Mouse (Mus musculus): Measurements from ENCODE around the gene Spc25. TPM values are rescaled to one million over a fixed set of nuclear protein-coding genes. Genes with fewer than 3 reads are reported as not detected.
A peak's percentile ranks its signal among the peaks of the same experiment; 100 is the strongest.

Gene Spc25
- total and polyA plus RNA-seq, 2 experiments from 2014 or later = 21.2 to 47.8 TPM

DNA sequence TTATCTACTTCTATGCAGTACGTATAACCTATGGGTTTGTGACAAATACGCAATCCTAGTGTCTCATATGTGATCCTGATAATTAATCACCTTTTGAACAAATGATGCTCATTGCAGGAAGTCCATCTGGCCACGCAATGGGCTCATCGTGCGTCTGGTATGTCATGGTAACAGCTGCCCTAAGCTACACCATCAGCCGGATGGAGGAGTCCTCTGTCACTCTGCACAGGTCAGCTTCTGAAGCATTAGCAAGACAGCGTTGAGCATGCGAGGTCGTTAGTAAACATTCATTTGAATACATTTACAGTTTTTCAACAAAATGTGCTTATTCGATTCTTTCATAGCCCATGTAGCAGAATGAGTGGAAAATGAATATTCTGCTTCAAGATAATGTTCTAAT, 16.8 kb upstream of the Spc25 start:
- ATAC-seq (ENCODE audit: insufficient read depth, low read depth) (no peak), DNase-seq (ENCODE audit: low spot score) (no peak)
- H3K27me3 ChIP-seq (ENCODE audit: control insufficient read depth, insufficient read depth, low read length) = no peaks in the 10 kb centered on the region
- no peak overlapping the region for H3K4me2 ChIP-seq (ENCODE audit: low read depth, low read length)
- WGBS = 89% methylated on average over 10 of the region's 10 CpGs
- no peaks in the 10 kb centered on the region for H3K36me3 ChIP-seq (replicated peaks; ENCODE audit: control insufficient read depth, insufficient read depth, low read length)
- TF ChIP-seq CTCF (IDR thresholded peaks at IDR 0.05; ENCODE audit: low read depth) (no peak), EP300 (IDR thresholded peaks at IDR 0.05; ENCODE audit: low read depth) (no peak)
- H3K4me3 ChIP-seq (ENCODE audit: low read depth, low read length) = no peak overlapping the region
- H3K4me1 ChIP-seq (ENCODE audit: control insufficient read depth, insufficient read depth) = peaks cover 7% of the 10 kb centered on the region; the same call in 1 of the 2 replicates
- no peak overlapping the region for H3K27ac ChIP-seq (ENCODE audit: low read depth)
- no peaks in the 10 kb centered on the region for H3K9me3 ChIP-seq (replicated peaks; ENCODE audit: control insufficient read depth, low read length)
- no peak overlapping the region for H3K9ac ChIP-seq (replicated peaks; ENCODE audit: low read depth, low read length)

DNA sequence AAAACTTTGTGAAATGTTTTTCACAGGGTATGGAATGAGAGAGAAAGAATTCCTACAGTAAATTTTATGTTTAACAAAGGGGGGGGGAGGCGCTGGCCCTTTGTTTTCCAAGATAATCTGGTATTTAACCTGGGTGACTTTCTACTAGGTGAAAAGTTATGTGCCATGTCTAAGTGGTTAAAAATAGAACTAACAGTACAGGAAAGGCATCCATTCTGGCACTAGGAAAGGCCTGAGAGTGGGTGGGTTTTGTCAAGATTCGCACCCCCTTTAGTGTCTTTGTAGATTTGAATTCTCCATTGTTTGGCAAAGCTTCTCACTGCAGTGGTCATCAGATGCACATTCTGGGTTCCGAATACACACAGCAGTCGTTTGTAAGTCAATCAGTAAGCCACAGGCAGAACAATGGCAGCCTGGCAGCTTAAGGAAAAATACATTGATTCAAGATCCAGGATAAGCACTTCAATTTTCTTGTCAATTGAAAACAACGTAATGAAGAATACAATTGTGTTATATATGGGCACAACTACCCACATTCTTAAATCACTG, 15.9 kb upstream of the Spc25 start:
- no peak overlapping the region for H3K4me2 ChIP-seq (ENCODE audit: low read depth, low read length)
- no peaks in the 10 kb centered on the region for H3K9me3 ChIP-seq (replicated peaks; ENCODE audit: control insufficient read depth, low read length)
- H3K4me1 ChIP-seq (ENCODE audit: control insufficient read depth, insufficient read depth) = peaks cover 7% of the 10 kb centered on the region; the same call in 1 of the 2 replicates
- no peak overlapping the region for H3K9ac ChIP-seq (replicated peaks; ENCODE audit: low read depth, low read length)
- H3K27ac ChIP-seq (ENCODE audit: low read depth) = 0 out of 2 replicates have a peak overlapping the region, but pooled peaks have one; percentile 18
- WGBS = 39% methylated on average over 5 of the region's 5 CpGs
- no peaks in the 10 kb centered on the region for H3K27me3 ChIP-seq (ENCODE audit: control insufficient read depth, insufficient read depth, low read length)
- peak; percentile 70 for DNase-seq (ENCODE audit: low spot score)
- TF ChIP-seq CTCF (IDR thresholded peaks at IDR 0.05; ENCODE audit: low read depth) = no peak
- TF ChIP-seq EP300 (IDR thresholded peaks at IDR 0.05; ENCODE audit: low read depth) = no peak
- no peak overlapping the region for H3K4me3 ChIP-seq (ENCODE audit: low read depth, low read length)
- no peaks in the 10 kb centered on the region for H3K36me3 ChIP-seq (replicated peaks; ENCODE audit: control insufficient read depth, insufficient read depth, low read length)
- ATAC-seq (ENCODE audit: insufficient read depth, low read depth) = peak; percentile 77

DNA sequence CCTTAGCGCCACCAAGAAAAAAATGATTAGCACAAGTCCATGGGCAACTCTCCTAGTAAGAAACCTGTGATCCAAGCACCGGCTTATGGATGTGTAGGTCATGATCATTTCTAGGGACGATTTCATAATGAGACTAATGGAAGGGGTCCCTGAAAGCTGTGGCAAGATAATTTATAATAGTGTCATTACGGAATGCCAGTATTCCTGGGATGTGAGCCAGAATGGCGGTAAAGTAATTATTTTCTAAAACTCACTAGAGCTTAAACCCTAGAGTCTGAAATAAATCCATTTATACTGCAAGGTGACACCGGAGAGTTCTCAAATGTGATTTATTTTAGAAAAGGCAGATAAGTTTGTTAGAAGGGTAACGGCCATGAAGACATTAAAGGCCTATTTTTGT, 9.2 kb upstream of the Spc25 start:
- WGBS = 79% methylated on average over 7 of the region's 7 CpGs
- no peak overlapping the region for H3K4me3 ChIP-seq (ENCODE audit: low read depth, low read length)
- no peaks in the 10 kb centered on the region for H3K4me1 ChIP-seq (ENCODE audit: control insufficient read depth, insufficient read depth)
- H3K27ac ChIP-seq (ENCODE audit: low read depth) = no peak overlapping the region
- TF ChIP-seq CTCF (IDR thresholded peaks at IDR 0.05; ENCODE audit: low read depth) (no peak), EP300 (IDR thresholded peaks at IDR 0.05; ENCODE audit: low read depth) (no peak)
- ATAC-seq (ENCODE audit: insufficient read depth, low read depth) = no peak
- H3K4me2 ChIP-seq (ENCODE audit: low read depth, low read length) = no peak overlapping the region
- DNase-seq (ENCODE audit: low spot score) = no peak
- H3K9ac ChIP-seq (replicated peaks; ENCODE audit: low read depth, low read length) = no peak overlapping the region
- no peaks in the 10 kb centered on the region for H3K27me3 ChIP-seq (ENCODE audit: control insufficient read depth, insufficient read depth, low read length)
- no peaks in the 10 kb centered on the region for H3K36me3 ChIP-seq (replicated peaks; ENCODE audit: control insufficient read depth, insufficient read depth, low read length)
- H3K9me3 ChIP-seq (replicated peaks; ENCODE audit: control insufficient read depth, low read length) = no peaks in the 10 kb centered on the region

DNA sequence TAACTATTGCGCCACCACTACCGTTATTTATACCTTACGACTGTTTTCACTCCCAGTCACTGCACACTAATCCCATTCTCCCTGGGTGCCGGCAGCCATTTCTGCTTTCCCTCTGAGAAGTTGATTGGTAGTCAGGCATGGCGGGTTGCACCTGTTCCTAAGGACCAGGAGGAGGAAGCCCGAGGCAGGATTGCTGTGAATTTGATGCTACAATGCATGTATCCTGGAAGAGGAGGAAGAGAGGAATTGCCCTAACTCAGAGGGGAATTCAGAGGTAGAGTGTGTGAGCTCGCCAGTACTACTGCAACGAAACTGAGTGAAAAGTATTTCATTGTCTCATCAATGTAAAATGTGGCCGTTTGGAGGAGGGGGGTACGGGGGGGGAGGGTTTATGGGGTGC, 6.7 kb upstream of the Spc25 start:
- H3K9ac ChIP-seq (replicated peaks; ENCODE audit: low read depth, low read length) = no peak overlapping the region
- H3K4me2 ChIP-seq (ENCODE audit: low read depth, low read length) = no peak overlapping the region
- no peaks in the 10 kb centered on the region for H3K9me3 ChIP-seq (replicated peaks; ENCODE audit: control insufficient read depth, low read length)
- TF ChIP-seq CTCF (IDR thresholded peaks at IDR 0.05; ENCODE audit: low read depth) = no peak
- TF ChIP-seq EP300 (IDR thresholded peaks at IDR 0.05; ENCODE audit: low read depth) = no peak
- no peak for DNase-seq (ENCODE audit: low spot score)
- H3K27me3 ChIP-seq (ENCODE audit: control insufficient read depth, insufficient read depth, low read length) = no peaks in the 10 kb centered on the region
- no peaks in the 10 kb centered on the region for H3K4me1 ChIP-seq (ENCODE audit: control insufficient read depth, insufficient read depth)
- no peak for ATAC-seq (ENCODE audit: insufficient read depth, low read depth)
- no peaks in the 10 kb centered on the region for H3K36me3 ChIP-seq (replicated peaks; ENCODE audit: control insufficient read depth, insufficient read depth, low read length)
- 61% methylated on average over 10 of the region's 10 CpGs for WGBS
- no peak overlapping the region for H3K27ac ChIP-seq (ENCODE audit: low read depth)
- H3K4me3 ChIP-seq (ENCODE audit: low read depth, low read length) = no peak overlapping the region

DNA sequence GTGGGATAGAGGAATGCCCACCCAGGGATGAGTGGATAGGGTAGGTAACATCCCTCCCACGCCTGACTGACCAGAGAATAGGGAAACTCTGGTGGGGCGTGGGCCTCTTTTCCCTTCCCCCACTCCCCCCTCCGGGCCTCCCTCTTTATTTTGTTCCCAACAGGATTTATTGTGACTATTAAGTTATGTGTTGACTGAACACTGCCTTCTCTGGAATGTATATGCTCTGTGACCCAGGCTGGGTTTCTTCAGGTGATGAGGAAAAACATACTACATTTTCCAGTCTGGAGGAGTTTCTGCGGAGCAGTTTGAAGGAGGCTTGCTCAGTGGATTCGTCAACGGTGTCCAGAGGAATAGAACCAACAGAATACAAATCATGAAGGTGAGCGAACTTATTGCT, 4.8 kb upstream of the Spc25 start, which contains the start of gene G6pc2:
Gene G6pc2, plus strand, starts transcription at position 301 of the 400 bp plus-strand sequence.
- Histone ChIP-seq H3K9ac (replicated peaks; ENCODE audit: low read depth, low read length) (no peak within 1 kb of the TSS), H3K9me3 (replicated peaks; ENCODE audit: control insufficient read depth, low read length) (no peaks in the 10 kb centered on the region), H3K27ac (ENCODE audit: low read depth) (no peak within 1 kb of the TSS), H3K27me3 (ENCODE audit: control insufficient read depth, insufficient read depth, low read length) (no peaks in the 10 kb centered on the region), H3K36me3 (replicated peaks; ENCODE audit: control insufficient read depth, insufficient read depth, low read length) (no peaks in the 10 kb centered on the region), H3K4me1 (ENCODE audit: control insufficient read depth, insufficient read depth) (no peaks in the 10 kb centered on the region), H3K4me2 (ENCODE audit: low read depth, low read length) (no peak within 1 kb of the TSS), H3K4me3 (ENCODE audit: low read depth, low read length) (no peak within 1 kb of the TSS)
- WGBS = 78% methylated on average over 7 of the region's 7 CpGs
- TF ChIP-seq CTCF (IDR thresholded peaks at IDR 0.05; ENCODE audit: low read depth) (no peak), EP300 (IDR thresholded peaks at IDR 0.05; ENCODE audit: low read depth) (no peak)
- DNase-seq (ENCODE audit: low spot score) (no peak), ATAC-seq (ENCODE audit: insufficient read depth, low read depth) (no peak)

DNA sequence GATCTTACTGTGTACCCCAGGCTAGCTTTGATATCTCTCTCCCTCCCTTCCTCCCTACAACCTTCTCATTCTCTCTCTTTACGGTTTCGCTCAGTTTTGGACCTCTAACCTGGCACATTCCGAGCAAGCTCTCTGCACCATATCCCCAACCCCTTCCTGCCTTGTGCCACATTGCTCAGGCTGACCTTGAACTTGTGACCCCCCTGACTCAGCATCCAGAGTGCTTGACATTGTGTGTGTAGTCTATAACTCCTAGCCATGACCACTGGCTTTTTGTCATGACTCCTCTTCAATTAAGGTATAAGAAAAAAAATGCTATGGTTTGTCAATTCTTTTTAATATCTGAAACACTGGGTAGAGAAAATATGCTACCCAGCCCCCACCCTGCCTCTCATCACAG, 3.7 kb upstream of the Spc25 start:
- 0 out of 2 replicates have a peak, but pooled peaks cover 10% of the 10 kb centered on the region for H3K4me1 ChIP-seq (ENCODE audit: control insufficient read depth, insufficient read depth)
- DNase-seq (ENCODE audit: low spot score) = no peak
- no peak for TF ChIP-seq CTCF (IDR thresholded peaks at IDR 0.05; ENCODE audit: low read depth)
- no peak for TF ChIP-seq EP300 (IDR thresholded peaks at IDR 0.05; ENCODE audit: low read depth)
- H3K9ac ChIP-seq (replicated peaks; ENCODE audit: low read depth, low read length) = no peak overlapping the region
- no peaks in the 10 kb centered on the region for H3K36me3 ChIP-seq (replicated peaks; ENCODE audit: control insufficient read depth, insufficient read depth, low read length)
- no peaks in the 10 kb centered on the region for H3K9me3 ChIP-seq (replicated peaks; ENCODE audit: control insufficient read depth, low read length)
- 80% methylated on average over 3 of the region's 3 CpGs for WGBS
- ATAC-seq (ENCODE audit: insufficient read depth, low read depth) = no peak
- no peak overlapping the region for H3K27ac ChIP-seq (ENCODE audit: low read depth)
- H3K4me3 ChIP-seq (ENCODE audit: low read depth, low read length) = no peak overlapping the region
- H3K27me3 ChIP-seq (ENCODE audit: control insufficient read depth, insufficient read depth, low read length) = no peaks in the 10 kb centered on the region
- no peak overlapping the region for H3K4me2 ChIP-seq (ENCODE audit: low read depth, low read length)
